Mouse (Mus musculus) liver, embryonic 11.5 days (tissue): ENCODE data around the gene 1700009N14Rik. TPM values are rescaled to one million over a fixed set of nuclear protein-coding genes. Genes with fewer than 3 reads are reported as not detected.

ENCODE experiments used
- ATAC-seq: fragments of 200-750 bp; cut with Nextera tagmentation; replicated peaks from 2 replicates; pipeline ENCODE4 v1.8.0; 2017; ENCODE audit warnings: moderate number of reproducible peaks, mild to moderate bottlenecking, moderate TSS enrichment, moderate library complexity; ENCODE audit not compliant: low FRiP score
- DNase-seq: peaks from one replicate; pipeline ENCODE4 v3.0.0-alpha.2; 2017; ENCODE audit warnings: low spot score
- H3K27ac ChIP-seq: fragments of 300-500 bp; sonication (generic); 2 replicates; pipeline ENCODE4 v1.5.1; 2014; ENCODE audit warnings: mild to moderate bottlenecking, low read depth, low read length, control low read depth
- H3K27me3 ChIP-seq: fragments of 300-500 bp; sonication (generic); replicated peaks from 2 replicates; pipeline ENCODE4 v1.6.1; 2014; ENCODE audit warnings: low read length, mixed read lengths; ENCODE audit not compliant: control insufficient read depth, insufficient read depth
- H3K36me3 ChIP-seq: fragments of 300-500 bp; sonication (generic); 2 replicates; pipeline ENCODE4 v1.6.1; 2014; ENCODE audit warnings: mild to moderate bottlenecking, low read length, moderate library complexity, mixed read lengths; ENCODE audit not compliant: control insufficient read depth, insufficient read depth
- H3K4me1 ChIP-seq: fragments of 300-500 bp; sonication (generic); replicated peaks from 2 replicates; pipeline ENCODE4 v1.6.1; 2014; ENCODE audit warnings: low read length, mixed read lengths; ENCODE audit not compliant: control insufficient read depth, insufficient read depth
- H3K4me2 ChIP-seq: fragments of 300-500 bp; sonication (generic); 2 replicates; pipeline ENCODE4 v1.6.1; 2014; ENCODE audit warnings: mild to moderate bottlenecking, control low read depth, moderate library complexity
- H3K4me3 ChIP-seq: fragments of 300-500 bp; sonication (generic); 2 replicates; pipeline ENCODE4 v1.5.1; 2014; ENCODE audit warnings: low read depth, low read length, control low read depth
- H3K9ac ChIP-seq: fragments of 300-500 bp; sonication (generic); 2 replicates; pipeline ENCODE4 v1.6.1; 2014; ENCODE audit warnings: low read depth, low read length, control low read depth
- H3K9me3 ChIP-seq: fragments of 300-500 bp; sonication (generic); 2 replicates; pipeline ENCODE4 v1.6.1; 2016; ENCODE audit warnings: low read length, inconsistent platforms, mixed read lengths; ENCODE audit not compliant: control insufficient read depth
- WGBS: fragments of 180-500 bp; shearing (Covaris S2); extraction: QIAGEN DNeasy Blood & Tissue Kit; methylation state at CpG from one replicate; pipeline ENCODE4 v1.1.7; 2014; 5-methylcytosine and 5-hydroxymethylcytosine counted together
- polyA plus RNA-seq: library from polyadenylated mRNA; unstranded; fragments of >200 nt; fragmentation: Nextera tagmentation; extraction: Ambion mirVana; gene quantifications from 2 replicates; pipeline ENCODE4 v1.2.1, GENCODE M21; 2014

Gene 1700009N14Rik
- not detected in 2 replicates for polyA plus RNA-seq

- Histone ChIP-seq H3K27ac (no peak within 1 kb of the TSS), H3K4me1 (no peaks in the 10 kb centered on the region), H3K27me3 (no peaks in the 10 kb centered on the region), H3K9ac (no peak within 1 kb of the TSS), H3K36me3 (no peaks in the 10 kb centered on the region), H3K4me2 (no peak within 1 kb of the TSS), H3K4me3 (no peak within 1 kb of the TSS), H3K9me3 (no peaks in the 10 kb centered on the region)
- WGBS: 69% methylated on average over 3 of the region's 3 CpGs
- ATAC-seq: no peak
- no peak for DNase-seq
Observed at GRCm38 (mm10) chr4:39450069-39450468, at the start of gene 1700009N14Rik. Gene 1700009N14Rik (plus strand): TSS chr4:39450295.

GRCm38 (mm10) chr4:39437870-39438367 is 12.2 kb upstream of the 1700009N14Rik start:
- Histone ChIP-seq H3K4me2 (no peak overlapping the region), H3K9ac (no peak overlapping the region), H3K4me1 (no peaks in the 10 kb centered on the region), H3K4me3 (no peak overlapping the region), H3K9me3 (no peaks in the 10 kb centered on the region), H3K36me3 (no peaks in the 10 kb centered on the region), H3K27ac (no peak overlapping the region), H3K27me3 (no peaks in the 10 kb centered on the region)
- WGBS: 84% methylated on average over 2 of the region's 2 CpGs
- DNase-seq (no peak), ATAC-seq (no peak)

GRCm38 (mm10) chr4:39474291-39474690 is 24.2 kb downstream of the 1700009N14Rik start:
- no peak for DNase-seq
- no peaks in the 10 kb centered on the region for H3K4me1 ChIP-seq
- ATAC-seq: no peak
- H3K36me3 ChIP-seq: no peaks in the 10 kb centered on the region
- no peak overlapping the region for H3K27ac ChIP-seq
- H3K27me3 ChIP-seq: no peaks in the 10 kb centered on the region
- 89% methylated on average over 2 of the region's 2 CpGs for WGBS
- no peak overlapping the region for H3K4me3 ChIP-seq
- H3K4me2 ChIP-seq: no peak overlapping the region
- H3K9me3 ChIP-seq: no peaks in the 10 kb centered on the region
- H3K9ac ChIP-seq: no peak overlapping the region

GRCm38 (mm10) chr4:39486393-39486792 is 36.3 kb downstream of the 1700009N14Rik start:
- H3K27me3 ChIP-seq: no peaks in the 10 kb centered on the region
- no peak overlapping the region for H3K27ac ChIP-seq
- DNase-seq (no peak), ATAC-seq (no peak)
- no peaks in the 10 kb centered on the region for H3K9me3 ChIP-seq
- H3K4me3 ChIP-seq: no peak overlapping the region
- H3K9ac ChIP-seq: no peak overlapping the region
- no peaks in the 10 kb centered on the region for H3K36me3 ChIP-seq
- H3K4me2 ChIP-seq: no peak overlapping the region
- no peaks in the 10 kb centered on the region for H3K4me1 ChIP-seq
- 66% methylated on average over 8 of the region's 8 CpGs for WGBS

GRCm38 (mm10) chr4:39493596-39493995 is 43.5 kb downstream of the 1700009N14Rik start:
- H3K4me1 ChIP-seq: no peaks in the 10 kb centered on the region
- no peak overlapping the region for H3K27ac ChIP-seq
- no peak overlapping the region for H3K4me3 ChIP-seq
- no peaks in the 10 kb centered on the region for H3K9me3 ChIP-seq
- H3K9ac ChIP-seq: no peak overlapping the region
- ATAC-seq: no peak
- no peaks in the 10 kb centered on the region for H3K27me3 ChIP-seq
- DNase-seq: no peak
- no peaks in the 10 kb centered on the region for H3K36me3 ChIP-seq
- no peak overlapping the region for H3K4me2 ChIP-seq
- WGBS: 53% methylated on average over 1 of the region's 1 CpGs

GRCm38 (mm10) chr4:39495875-39496274 is 45.8 kb downstream of the 1700009N14Rik start:
- no peak for ATAC-seq
- H3K36me3 ChIP-seq: no peaks in the 10 kb centered on the region
- H3K27ac ChIP-seq: no peak overlapping the region
- H3K9me3 ChIP-seq: no peaks in the 10 kb centered on the region
- no peak overlapping the region for H3K4me2 ChIP-seq
- no peak overlapping the region for H3K4me3 ChIP-seq
- no peaks in the 10 kb centered on the region for H3K4me1 ChIP-seq
- H3K9ac ChIP-seq: no peak overlapping the region
- DNase-seq: no peak
- WGBS: 68% methylated on average over 1 of the region's 1 CpGs
- no peaks in the 10 kb centered on the region for H3K27me3 ChIP-seq
